Mouse (Mus musculus): ENCODE measurements at regions not wholly inside any gene's neighbourhood (a gene's known extent, or its start where the extent isn't known, plus 50 kb on each side); places are given as distances from the start of the nearest gene placed in this dataset.
A peak's percentile ranks its signal among the peaks of the same experiment; 100 is the strongest.

DNA sequence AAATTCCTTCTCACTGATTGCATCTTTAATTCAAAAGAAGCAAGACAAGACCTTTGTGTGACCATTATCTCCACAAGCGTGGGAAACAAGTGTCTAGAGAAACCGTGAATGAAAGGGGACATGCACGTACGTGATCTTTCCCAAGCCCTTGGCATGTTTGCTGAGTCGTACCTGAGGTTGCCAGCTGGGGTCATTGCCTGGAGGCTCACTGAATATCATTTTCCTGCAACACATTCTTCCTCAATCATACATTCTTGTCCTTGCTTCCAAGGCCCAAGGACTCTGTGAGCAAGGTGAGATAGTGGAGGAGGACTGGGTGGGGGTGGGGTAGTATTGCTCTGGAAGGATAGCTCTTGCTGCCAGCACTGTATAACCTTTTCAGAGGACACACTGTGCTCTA, 108.5 kb upstream of the Slc24a5 start:
- 82% methylated on average over 5 of the region's 5 CpGs for WGBS
- Histone ChIP-seq H3K9ac (replicated peaks) (no peak overlapping the region), H3K36me3 (no peaks in the 10 kb centered on the region), H3K27me3 (replicated peaks) (no peaks in the 10 kb centered on the region), H3K27ac (replicated peaks) (no peak overlapping the region), H3K4me1 (no peaks in the 10 kb centered on the region), H3K4me2 (no peak overlapping the region), H3K4me3 (replicated peaks) (no peak overlapping the region), H3K9me3 (replicated peaks) (no peaks in the 10 kb centered on the region)
- no peak for ATAC-seq (ENCODE audit: low FRiP score)

DNA sequence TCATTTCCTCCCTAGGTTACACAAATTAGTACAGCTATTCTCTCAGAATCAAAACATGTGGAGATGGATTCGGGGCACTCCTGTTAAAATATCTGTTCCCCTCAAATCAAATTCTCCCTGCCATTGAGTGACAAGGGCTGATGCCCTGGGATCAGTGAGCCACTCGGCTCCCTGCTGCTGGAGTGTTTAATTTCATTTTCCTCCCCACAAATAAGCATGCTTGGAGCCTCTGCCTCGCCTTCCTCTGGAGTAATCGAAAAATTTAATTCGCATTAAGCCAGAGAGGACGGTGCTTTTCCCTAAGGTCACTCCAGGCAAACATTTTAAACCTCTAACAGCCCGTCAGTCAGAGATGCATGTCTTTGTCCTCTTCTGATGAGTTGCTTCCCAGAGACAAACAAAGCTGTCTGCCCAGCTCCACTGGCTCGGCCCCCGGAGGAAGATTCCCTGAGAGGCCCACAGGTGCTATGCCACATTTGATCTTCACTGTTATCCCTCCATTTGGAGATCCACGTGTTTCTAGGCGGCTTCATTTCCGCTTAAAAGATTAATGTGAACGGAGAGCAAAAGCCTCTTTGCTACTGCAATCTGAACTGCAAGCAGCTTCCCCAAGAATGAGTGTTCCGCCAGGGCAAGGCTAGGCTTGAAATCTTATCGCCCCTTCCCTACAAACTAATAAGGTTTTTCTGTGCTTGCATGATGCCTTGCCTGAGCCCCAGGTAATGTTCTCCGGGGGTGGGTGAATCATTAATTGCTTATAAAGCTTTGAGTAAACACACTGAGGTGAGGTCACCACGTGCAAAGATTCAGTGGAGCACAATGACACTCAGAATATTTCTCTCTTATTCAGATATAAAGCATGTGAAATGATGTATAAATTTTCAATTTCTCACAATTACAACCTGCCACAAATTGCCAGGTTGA, 95.8 kb upstream of the Slc24a5 start:
- peak overlapping the region; percentile 17; the same call in 1 of the 2 replicates for H3K9ac ChIP-seq (replicated peaks)
- no peaks in the 10 kb centered on the region for H3K9me3 ChIP-seq (replicated peaks)
- 41% methylated on average over 17 of the region's 17 CpGs for WGBS
- no peak overlapping the region for H3K4me3 ChIP-seq (replicated peaks)
- H3K27me3 ChIP-seq (replicated peaks): no peaks in the 10 kb centered on the region
- H3K4me2 ChIP-seq: 0 out of 2 replicates have a peak overlapping the region, but pooled peaks have one; percentile 11
- no peak overlapping the region for H3K27ac ChIP-seq (replicated peaks)
- ATAC-seq (ENCODE audit: low FRiP score): no peak
- H3K4me1 ChIP-seq: peaks cover 8% of the 10 kb centered on the region; the same call in 1 of the 2 replicates
- no peaks in the 10 kb centered on the region for H3K36me3 ChIP-seq

DNA sequence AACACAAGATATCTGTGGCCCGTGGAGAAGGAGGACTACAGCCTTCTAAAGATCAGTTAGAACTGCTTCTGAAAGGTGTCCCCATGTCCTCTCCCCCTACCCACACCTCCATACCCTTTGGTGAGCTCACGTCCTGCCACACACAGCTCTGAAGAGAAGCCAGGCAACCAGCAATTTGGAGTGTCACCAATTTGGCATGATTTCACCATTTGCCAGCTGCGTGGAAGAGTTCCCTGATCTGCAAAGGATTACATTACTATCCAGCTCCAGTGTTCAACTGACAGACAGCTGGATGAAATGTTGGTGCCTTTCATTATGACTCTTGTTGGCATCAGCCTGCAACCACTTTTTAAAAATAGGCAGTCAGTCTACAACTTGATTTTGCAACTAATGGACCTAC, 92.8 kb upstream of the Slc24a5 start:
- no peak for ATAC-seq (ENCODE audit: low FRiP score)
- H3K4me3 ChIP-seq (replicated peaks): no peak overlapping the region
- H3K36me3 ChIP-seq: no peaks in the 10 kb centered on the region
- WGBS: 75% methylated on average over 3 of the region's 3 CpGs
- no peak overlapping the region for H3K4me2 ChIP-seq
- H3K9ac ChIP-seq (replicated peaks): no peak overlapping the region
- H3K27me3 ChIP-seq (replicated peaks): no peaks in the 10 kb centered on the region
- H3K9me3 ChIP-seq (replicated peaks): no peaks in the 10 kb centered on the region
- no peak overlapping the region for H3K27ac ChIP-seq (replicated peaks)
- H3K4me1 ChIP-seq: peaks cover 8% of the 10 kb centered on the region; the same call in 1 of the 2 replicates

DNA sequence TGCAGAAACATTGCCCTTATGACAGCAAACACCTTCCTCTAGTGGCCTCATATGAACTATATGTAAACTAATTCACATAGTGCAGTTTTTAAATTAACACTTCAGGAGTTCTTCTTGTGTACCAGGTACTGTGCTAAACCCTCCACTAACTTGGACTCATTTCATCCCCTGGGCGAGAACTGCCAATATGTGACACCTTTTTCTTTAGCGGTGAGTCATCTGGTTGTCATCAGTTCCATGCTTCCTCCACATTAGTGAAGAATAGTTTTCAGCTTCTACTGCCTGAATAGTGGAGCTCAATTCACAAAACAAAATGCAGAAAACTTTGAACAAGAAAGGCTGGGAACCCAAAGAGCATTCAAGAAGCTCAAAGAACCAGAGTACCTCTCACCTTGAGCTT, 76.9 kb upstream of the Slc24a5 start:
- H3K4me1 ChIP-seq: no peaks in the 10 kb centered on the region
- no peak for ATAC-seq (ENCODE audit: low FRiP score)
- H3K9ac ChIP-seq (replicated peaks): no peak overlapping the region
- WGBS: 99% methylated on average over 2 of the region's 2 CpGs
- H3K4me2 ChIP-seq: no peak overlapping the region
- no peak overlapping the region for H3K27ac ChIP-seq (replicated peaks)
- H3K4me3 ChIP-seq (replicated peaks): no peak overlapping the region
- H3K36me3 ChIP-seq: no peaks in the 10 kb centered on the region
- H3K27me3 ChIP-seq (replicated peaks): no peaks in the 10 kb centered on the region
- no peaks in the 10 kb centered on the region for H3K9me3 ChIP-seq (replicated peaks)

DNA sequence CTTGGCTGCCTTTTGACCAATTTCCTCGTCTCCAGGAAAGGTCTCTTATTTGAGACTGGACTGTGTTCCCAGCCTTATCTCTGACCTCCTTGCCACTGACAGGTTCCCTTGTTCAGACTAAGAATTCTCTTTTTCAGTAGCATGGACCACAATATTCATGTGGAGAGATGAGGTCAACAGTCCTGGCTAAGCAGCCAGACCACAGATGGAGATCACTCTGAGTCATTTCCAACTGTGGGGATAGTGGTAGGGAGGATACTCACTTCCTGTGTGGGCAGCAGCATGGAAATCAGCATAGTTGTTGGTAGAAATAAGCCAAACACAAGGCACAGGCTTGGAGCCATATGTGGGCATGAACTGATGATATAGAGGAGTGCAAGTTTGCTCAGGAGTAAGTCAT, 52.9 kb upstream of the Slc24a5 start:
- no peak overlapping the region for H3K4me3 ChIP-seq (replicated peaks)
- no peak for ATAC-seq (ENCODE audit: low FRiP score)
- H3K27me3 ChIP-seq (replicated peaks): no peaks in the 10 kb centered on the region
- no peak overlapping the region for H3K4me2 ChIP-seq
- no peak overlapping the region for H3K27ac ChIP-seq (replicated peaks)
- WGBS: 97% methylated on average over 1 of the region's 1 CpGs
- no peaks in the 10 kb centered on the region for H3K36me3 ChIP-seq
- H3K4me1 ChIP-seq: no peaks in the 10 kb centered on the region
- H3K9me3 ChIP-seq (replicated peaks): no peaks in the 10 kb centered on the region
- no peak overlapping the region for H3K9ac ChIP-seq (replicated peaks)

DNA sequence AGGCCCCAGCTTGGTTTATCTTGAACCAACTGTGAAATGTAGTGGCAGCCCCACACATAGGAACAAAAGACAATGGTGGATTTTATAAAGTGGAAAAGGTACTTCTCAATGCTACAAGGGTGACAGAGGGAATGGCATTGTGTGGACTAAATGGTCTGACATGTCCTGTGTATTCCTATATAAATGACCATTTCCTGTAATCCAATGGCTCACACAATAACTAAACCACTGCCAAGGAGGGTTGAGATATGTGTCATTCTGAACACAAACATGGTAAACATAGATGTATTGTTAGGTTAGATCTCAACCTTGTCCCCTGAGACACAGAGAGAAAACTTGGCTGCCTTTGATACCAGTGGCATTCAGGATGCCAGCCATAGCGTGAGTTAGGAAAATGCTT, 51.0 kb upstream of the Slc24a5 start:
- Histone ChIP-seq H3K4me1 (no peaks in the 10 kb centered on the region), H3K27ac (replicated peaks) (no peak overlapping the region), H3K4me3 (replicated peaks) (no peak overlapping the region), H3K27me3 (replicated peaks) (no peaks in the 10 kb centered on the region), H3K4me2 (no peak overlapping the region), H3K36me3 (no peaks in the 10 kb centered on the region), H3K9ac (replicated peaks) (no peak overlapping the region), H3K9me3 (replicated peaks) (no peaks in the 10 kb centered on the region)
- no peak for ATAC-seq (ENCODE audit: low FRiP score)
- WGBS: 85% methylated on average over 1 of the region's 1 CpGs
